Mouse (Mus musculus): Measurements from ENCODE around the gene Cpsf6. TPM values are rescaled to one million over a fixed set of nuclear protein-coding genes. Genes with fewer than 3 reads are reported as not detected.

The Cpsf6 gene
- polyA plus RNA-seq, 1 experiment from 2014 or later, result 161 TPM

- 71% methylated on average over 8 of the region's 8 CpGs for WGBS
- H3K4me1 ChIP-seq, result peaks cover 20% of the 10 kb centered on the region
- ATAC-seq (ENCODE audit: insufficient number of reproducible peaks, insufficient read depth, low FRiP score, low TSS enrichment, low read depth), result no peak
- no peaks in the 10 kb centered on the region for H3K36me3 ChIP-seq
- H3K9ac ChIP-seq, result no peak overlapping the region
- H3K27ac ChIP-seq, result no peak overlapping the region
- no peak overlapping the region for H3K4me2 ChIP-seq
- H3K4me3 ChIP-seq, result no peak overlapping the region
- H3K27me3 ChIP-seq, result peaks cover 5% of the 10 kb centered on the region
- no peaks in the 10 kb centered on the region for H3K9me3 ChIP-seq
These were observed 39.9 kb upstream of the Cpsf6 start for GRCm38 (mm10) chr10:117419577-117420290.

- ATAC-seq (ENCODE audit: insufficient number of reproducible peaks, insufficient read depth, low FRiP score, low TSS enrichment, low read depth), result no peak
- Histone ChIP-seq H3K36me3 (no peaks in the 10 kb centered on the region), H3K9ac (no peak overlapping the region), H3K27me3 (peaks cover 5% of the 10 kb centered on the region), H3K4me2 (peak overlapping the region; percentile 63), H3K27ac (no peak overlapping the region), H3K4me3 (peak overlapping the region; percentile 31), H3K4me1 (peaks cover 22% of the 10 kb centered on the region), H3K9me3 (no peaks in the 10 kb centered on the region)
- WGBS, result 48% methylated on average over 24 of the region's 24 CpGs
These were observed 38.9 kb upstream of the Cpsf6 start for GRCm38 (mm10) chr10:117418668-117419237.

GRCm38 (mm10) chr10:117417772-117418667, 38.2 kb upstream of the Cpsf6 start:
- Histone ChIP-seq H3K9ac (0 out of 2 replicates have a peak overlapping the region, but pooled peaks have one; percentile 40), H3K4me1 (peaks cover 24% of the 10 kb centered on the region), H3K36me3 (no peaks in the 10 kb centered on the region), H3K27me3 (peaks cover 5% of the 10 kb centered on the region), H3K9me3 (no peaks in the 10 kb centered on the region), H3K4me2 (peak overlapping the region; percentile 63), H3K4me3 (peak overlapping the region; percentile 31), H3K27ac (no peak overlapping the region)
- ATAC-seq (ENCODE audit: insufficient number of reproducible peaks, insufficient read depth, low FRiP score, low TSS enrichment, low read depth), result 0 out of 2 replicates have a peak, but pooled peaks have one; percentile 21
- 19% methylated on average over 18 of the region's 18 CpGs for WGBS

GRCm38 (mm10) chr10:117417470-117417767, 37.6 kb upstream of the Cpsf6 start:
- 48% methylated on average over 9 of the region's 9 CpGs for WGBS

GRCm38 (mm10) chr10:117416636-117417469, 37.0 kb upstream of the Cpsf6 start:
- Histone ChIP-seq H3K36me3 (no peaks in the 10 kb centered on the region), H3K4me2 (peak overlapping the region; percentile 63), H3K27ac (no peak overlapping the region), H3K4me3 (no peak overlapping the region), H3K9ac (no peak overlapping the region), H3K27me3 (peaks cover 5% of the 10 kb centered on the region), H3K4me1 (peaks cover 24% of the 10 kb centered on the region), H3K9me3 (no peaks in the 10 kb centered on the region)
- WGBS, result 86% methylated on average over 16 of the region's 16 CpGs
- ATAC-seq (ENCODE audit: insufficient number of reproducible peaks, insufficient read depth, low FRiP score, low TSS enrichment, low read depth), result no peak

More at GRCm38 (mm10) chr10:117417470-117417767, 37.6 kb upstream of the Cpsf6 start:
- ATAC-seq (ENCODE audit: insufficient number of reproducible peaks, insufficient read depth, low FRiP score, low TSS enrichment, low read depth), result peak; percentile 65; the same call in 1 of the 2 replicates
- Histone ChIP-seq H3K9ac (no peak overlapping the region), H3K9me3 (no peaks in the 10 kb centered on the region), H3K4me3 (no peak overlapping the region), H3K36me3 (no peaks in the 10 kb centered on the region), H3K27me3 (peaks cover 5% of the 10 kb centered on the region), H3K27ac (no peak overlapping the region), H3K4me1 (peaks cover 24% of the 10 kb centered on the region), H3K4me2 (peak overlapping the region; percentile 63)

GRCm38 (mm10) chr10:117416095-117416494, 36.3 kb upstream of the Cpsf6 start:
- H3K9ac ChIP-seq, result no peak overlapping the region
- H3K4me2 ChIP-seq, result no peak overlapping the region
- no peaks in the 10 kb centered on the region for H3K9me3 ChIP-seq
- H3K36me3 ChIP-seq, result no peaks in the 10 kb centered on the region
- H3K27me3 ChIP-seq, result peaks cover 5% of the 10 kb centered on the region
- H3K4me3 ChIP-seq, result no peak overlapping the region
- peaks cover 24% of the 10 kb centered on the region for H3K4me1 ChIP-seq
- no peak for ATAC-seq (ENCODE audit: insufficient number of reproducible peaks, insufficient read depth, low FRiP score, low TSS enrichment, low read depth)
- 90% methylated on average over 9 of the region's 9 CpGs for WGBS
- H3K27ac ChIP-seq, result no peak overlapping the region

- Histone ChIP-seq H3K4me1 (peaks cover 24% of the 10 kb centered on the region), H3K36me3 (no peaks in the 10 kb centered on the region), H3K9ac (no peak overlapping the region), H3K4me2 (no peak overlapping the region), H3K27ac (no peak overlapping the region), H3K27me3 (peaks cover 5% of the 10 kb centered on the region), H3K4me3 (no peak overlapping the region), H3K9me3 (no peaks in the 10 kb centered on the region)
- ATAC-seq (ENCODE audit: insufficient number of reproducible peaks, insufficient read depth, low FRiP score, low TSS enrichment, low read depth), result no peak
- whole genome bisulfite sequencing, result 92% methylated on average over 6 of the region's 6 CpGs
These were observed 35.7 kb upstream of the Cpsf6 start for GRCm38 (mm10) chr10:117415364-117416057.

- peaks cover 24% of the 10 kb centered on the region for H3K4me1 ChIP-seq
- no peaks in the 10 kb centered on the region for H3K9me3 ChIP-seq
- H3K27me3 ChIP-seq, result peaks cover 5% of the 10 kb centered on the region
- H3K4me3 ChIP-seq, result no peak overlapping the region
- H3K9ac ChIP-seq, result no peak overlapping the region
- H3K4me2 ChIP-seq, result no peak overlapping the region
- H3K27ac ChIP-seq, result no peak overlapping the region
- H3K36me3 ChIP-seq, result no peaks in the 10 kb centered on the region
- 73% methylated on average over 1 of the region's 1 CpGs for WGBS
- ATAC-seq (ENCODE audit: insufficient number of reproducible peaks, insufficient read depth, low FRiP score, low TSS enrichment, low read depth), result no peak
These were observed 34.9 kb upstream of the Cpsf6 start for GRCm38 (mm10) chr10:117414726-117415125.

- no peak for ATAC-seq (ENCODE audit: insufficient number of reproducible peaks, insufficient read depth, low FRiP score, low TSS enrichment, low read depth)
- Histone ChIP-seq H3K4me3 (no peak overlapping the region), H3K4me1 (peaks cover 23% of the 10 kb centered on the region), H3K9me3 (no peaks in the 10 kb centered on the region), H3K27ac (no peak overlapping the region), H3K9ac (no peak overlapping the region), H3K36me3 (no peaks in the 10 kb centered on the region), H3K4me2 (no peak overlapping the region), H3K27me3 (peaks cover 3% of the 10 kb centered on the region; the same call in 1 of the 2 replicates)
- 65% methylated on average over 13 of the region's 13 CpGs for WGBS
These were observed 34.0 kb upstream of the Cpsf6 start for GRCm38 (mm10) chr10:117413562-117414527.

All from embryonic facial prominence, embryonic 13.5 days (tissue).